Mouse (Mus musculus) megakaryocyte, embryonic 14.5 days (primary cell): ENCODE data around the gene Jmjd1c.

Experiments
- FLI1 ChIP-seq: IDR thresholded peaks from 2 replicates; pipeline ENCODE4 v1.6.1; 2012; ENCODE audit warnings: low read length, inconsistent platforms, mixed read lengths
- GATA1 ChIP-seq: IDR thresholded peaks from 3 replicates; pipeline ENCODE4 v1.6.1; 2012; ENCODE audit warnings: mixed read lengths, low read length, inconsistent platforms, borderline replicate concordance

DNA sequence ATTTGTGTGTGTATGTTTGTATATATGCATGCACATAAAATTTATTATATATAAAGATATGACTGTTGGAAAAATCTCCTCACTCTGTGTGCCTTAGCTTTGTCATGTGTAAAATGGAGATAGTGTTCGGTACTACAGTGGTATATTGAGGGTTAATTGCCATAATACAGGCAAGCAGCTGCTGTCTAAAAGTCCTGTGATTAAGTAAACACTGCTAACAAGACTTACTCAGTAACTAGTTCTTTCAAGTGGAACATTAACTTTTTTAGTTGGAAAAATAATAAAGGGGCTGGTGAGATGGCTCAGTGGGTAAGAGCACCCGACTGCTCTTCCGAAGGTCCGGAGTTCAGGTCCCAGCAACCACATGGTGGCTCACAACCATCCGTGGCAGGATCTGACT, 116.1 kb downstream of the Jmjd1c start:
- no peak for TF ChIP-seq GATA1
- no peak for TF ChIP-seq FLI1
